Mouse (Mus musculus): ENCODE results near the gene Fus.
"Not testable (repeated sequence)": the region's sequence is repeated elsewhere in the genome, so short reads cannot be mapped to it uniquely, and the experiment has no call there.

Gene Fus

DNA sequence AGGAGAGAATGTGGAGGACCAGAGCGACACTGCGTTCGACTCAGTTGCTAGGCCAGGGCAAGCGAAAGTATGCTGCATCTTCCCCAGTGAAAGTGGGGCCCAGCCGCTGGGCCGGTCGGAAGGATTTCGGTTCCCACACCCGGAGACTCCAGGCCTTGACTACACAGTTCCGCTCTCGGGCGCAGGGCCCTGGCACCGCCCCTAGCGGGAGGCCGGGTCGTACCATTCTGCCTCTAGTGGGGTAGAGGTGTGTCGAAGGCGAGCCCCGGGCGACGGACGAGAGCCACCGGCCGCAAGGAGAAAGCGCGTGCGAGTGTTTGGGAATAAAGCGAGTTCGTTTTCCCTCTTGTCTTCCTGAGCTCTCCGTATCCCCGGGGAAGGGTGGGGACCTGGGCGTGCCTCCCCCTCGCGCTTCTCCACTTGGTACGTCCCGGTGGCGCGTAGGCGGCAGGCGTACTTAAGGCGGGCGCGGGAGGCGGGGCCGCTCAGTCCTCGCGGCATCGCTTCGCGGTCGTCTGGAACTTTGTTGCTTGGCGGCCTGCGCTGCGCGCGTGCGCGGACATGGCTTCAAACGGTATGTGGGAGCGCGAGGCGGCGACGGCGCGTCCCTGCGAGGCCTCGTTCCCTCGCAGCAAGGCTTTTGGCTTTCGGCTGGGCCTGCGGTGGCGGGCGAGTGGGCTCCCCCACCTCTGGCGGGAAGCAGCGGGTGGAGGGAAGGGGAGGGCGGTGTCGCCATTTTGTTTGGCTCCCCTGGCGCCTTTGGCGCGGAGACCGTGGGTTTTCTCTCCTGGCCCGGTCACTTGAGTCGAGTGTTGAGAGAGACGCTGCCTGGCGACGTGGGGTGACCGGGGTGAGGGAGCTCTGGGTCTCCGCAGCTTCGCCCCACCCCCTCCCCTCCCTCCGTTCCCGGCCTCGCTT is at the start of gene Fus:
TSS of gene Fus (plus strand) at position 454 of the 918 bp plus-strand sequence.
- peak; percentile 97 for DNase-seq (ENCODE audit: inconsistent ontology term)

DNA sequence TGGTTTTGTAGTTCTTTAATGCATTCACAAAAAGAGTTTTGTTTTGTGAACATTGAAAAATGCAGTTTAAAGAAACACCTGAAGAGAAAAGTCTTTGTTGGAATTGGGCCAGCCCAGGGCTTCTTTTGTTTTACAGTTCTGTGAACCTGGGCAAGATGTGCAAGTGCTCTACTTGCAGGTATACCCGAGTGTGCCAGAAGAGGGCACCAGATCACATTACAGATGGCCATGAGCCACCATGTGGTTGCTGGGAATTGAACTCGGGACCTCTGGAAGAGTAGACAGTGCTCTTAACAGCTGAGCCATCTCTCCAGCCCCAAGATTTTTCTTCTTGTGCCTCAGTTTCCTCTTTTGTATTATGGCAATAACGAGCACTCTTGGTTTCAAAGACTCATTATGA is 49.1 kb upstream of the Fus start:
- DNase-seq (ENCODE audit: inconsistent ontology term) = no peak

DNA sequence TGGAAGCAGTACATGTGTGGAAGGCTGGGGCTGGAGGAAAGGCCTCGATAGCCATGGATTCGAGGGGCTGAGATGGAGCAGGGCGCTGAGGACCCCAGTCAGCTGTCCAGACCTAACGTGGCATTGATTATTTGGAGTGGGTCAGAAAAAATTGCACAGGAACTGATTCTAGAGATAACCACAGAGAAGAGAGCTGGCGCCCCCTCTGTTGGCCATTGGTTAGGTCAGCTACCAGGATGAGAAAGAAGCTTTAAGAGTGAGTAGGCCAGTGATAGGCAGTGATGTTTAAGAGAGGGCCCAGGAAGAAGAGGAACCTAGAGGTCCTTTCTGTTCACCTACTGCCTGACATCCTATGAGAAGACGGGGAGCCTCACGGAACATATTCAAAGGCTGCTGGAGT is 48.0 kb upstream of the Fus start:
- DNase-seq (ENCODE audit: inconsistent ontology term) = no peak

DNA sequence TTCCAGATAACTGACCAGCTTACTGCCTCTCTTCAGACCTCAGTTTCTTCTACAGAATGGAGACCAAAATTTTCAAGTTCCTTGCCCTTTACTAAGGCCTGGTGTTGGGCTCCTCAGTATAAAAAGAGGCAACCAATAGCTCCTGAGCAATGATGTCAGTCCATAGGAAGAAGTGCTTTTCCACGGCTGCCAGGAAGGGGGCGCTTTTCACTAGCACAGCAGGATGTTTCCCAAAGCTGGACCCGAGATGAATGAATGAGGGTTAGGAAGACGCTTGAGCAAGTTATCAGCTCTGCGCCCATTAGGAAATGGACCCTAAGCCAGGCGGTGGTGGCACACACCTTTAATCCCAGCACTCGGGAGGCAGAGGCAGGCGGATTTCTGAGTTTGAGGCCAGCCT is 45.7 kb upstream of the Fus start:
- DNase-seq (ENCODE audit: inconsistent ontology term) = no peak

DNA sequence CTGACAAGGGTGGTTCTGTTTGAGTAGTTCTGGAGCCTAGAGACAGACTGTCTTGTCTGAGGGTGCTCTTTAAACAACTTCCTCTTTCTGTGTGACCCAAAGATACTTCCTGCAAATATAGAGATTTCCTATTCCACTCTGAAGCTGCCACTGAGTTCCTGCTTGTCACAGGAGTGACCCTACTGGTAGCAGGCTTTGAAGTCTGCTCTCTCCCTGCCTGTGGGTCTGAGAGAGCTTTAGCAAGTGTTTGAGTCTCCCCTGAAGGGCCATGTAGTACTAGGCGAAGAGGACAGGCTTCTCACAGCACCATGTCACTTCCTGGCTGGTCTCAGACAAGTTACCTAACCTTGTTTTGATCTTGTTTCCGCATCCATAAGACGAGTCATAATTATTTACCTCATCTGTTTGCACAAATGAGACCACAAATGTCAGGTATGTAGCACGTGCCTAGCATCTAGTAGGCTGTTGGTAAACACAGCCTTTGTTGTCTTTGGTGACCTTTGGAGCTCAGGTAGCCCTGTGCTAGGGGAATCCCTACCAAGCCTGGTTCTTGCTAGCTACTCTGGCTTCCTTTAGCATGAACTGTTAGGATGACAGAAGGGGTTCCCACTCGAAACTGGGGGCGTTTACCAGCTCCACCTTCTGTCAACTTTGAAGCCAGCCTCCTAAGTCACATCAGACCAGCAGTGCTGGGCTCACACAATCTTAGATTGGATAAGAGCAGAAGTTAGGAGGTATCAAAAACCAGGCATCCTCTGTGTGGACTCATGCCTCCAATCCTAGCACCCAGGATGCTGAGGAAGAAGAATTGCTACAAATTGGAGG is 44.6 kb upstream of the Fus start:
- no peak for DNase-seq (ENCODE audit: inconsistent ontology term)

DNA sequence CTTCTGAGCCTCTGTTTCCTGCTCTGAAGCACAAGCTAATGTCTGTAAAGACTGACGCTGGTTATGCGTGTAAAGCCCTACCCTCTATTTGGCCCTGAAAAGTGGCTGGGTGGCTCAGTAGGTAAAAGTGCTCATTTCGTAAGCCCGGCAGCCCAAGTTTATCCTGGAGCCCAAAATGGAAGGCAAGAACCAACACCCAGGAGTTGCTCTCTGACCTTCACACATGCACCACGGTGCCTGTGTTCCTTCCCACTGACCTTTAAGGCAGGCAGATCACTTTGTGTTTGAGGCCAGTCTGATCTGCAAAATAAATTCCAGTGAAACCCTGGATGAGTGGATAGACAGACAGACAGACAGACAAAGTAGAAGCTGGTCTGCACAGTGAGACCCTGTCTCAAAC is 43.5 kb upstream of the Fus start:
- DNase-seq (ENCODE audit: inconsistent ontology term) = no peak

DNA sequence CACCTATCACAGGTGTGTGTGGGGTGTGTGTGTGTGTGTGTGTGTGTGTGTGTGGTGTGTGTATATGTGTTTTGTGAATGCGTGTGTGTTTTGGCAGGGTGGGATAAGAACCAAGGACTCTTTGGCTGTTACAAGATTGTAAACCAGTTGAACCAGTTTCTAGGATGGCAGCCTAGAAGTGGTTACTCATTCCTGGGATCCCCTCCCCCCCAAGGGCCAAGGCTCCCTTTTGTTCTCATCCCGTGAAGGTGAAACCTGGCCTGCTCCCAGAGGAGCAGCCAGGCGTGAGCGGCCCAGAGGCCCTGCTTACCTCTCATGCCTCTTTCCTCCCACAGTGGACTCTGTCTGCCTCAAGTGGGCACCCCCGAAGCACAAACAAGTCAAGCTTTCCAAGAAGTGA is 42.0 kb upstream of the Fus start:
- no peak for DNase-seq (ENCODE audit: inconsistent ontology term)

DNA sequence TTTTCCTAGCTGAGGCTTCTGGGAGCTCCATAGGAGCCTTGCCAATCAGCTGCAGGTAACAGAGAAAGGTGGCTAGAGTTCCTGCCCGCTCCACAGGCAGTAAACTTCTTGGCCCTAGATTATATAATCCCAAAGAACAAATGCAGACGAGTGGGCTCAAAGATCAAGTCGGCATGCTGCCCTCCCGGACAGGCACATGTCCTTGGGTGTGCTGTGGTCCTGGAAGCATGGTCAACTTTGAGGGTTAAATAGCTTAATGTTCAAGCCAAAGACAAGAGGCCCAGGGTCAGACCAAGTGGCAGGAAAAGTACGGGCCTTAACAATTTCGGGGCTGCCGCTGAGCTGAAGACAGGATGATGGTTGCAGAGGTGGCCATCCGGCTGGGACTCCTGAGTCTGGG is 41.2 kb upstream of the Fus start:
- DNase-seq (ENCODE audit: inconsistent ontology term) = no peak

DNA sequence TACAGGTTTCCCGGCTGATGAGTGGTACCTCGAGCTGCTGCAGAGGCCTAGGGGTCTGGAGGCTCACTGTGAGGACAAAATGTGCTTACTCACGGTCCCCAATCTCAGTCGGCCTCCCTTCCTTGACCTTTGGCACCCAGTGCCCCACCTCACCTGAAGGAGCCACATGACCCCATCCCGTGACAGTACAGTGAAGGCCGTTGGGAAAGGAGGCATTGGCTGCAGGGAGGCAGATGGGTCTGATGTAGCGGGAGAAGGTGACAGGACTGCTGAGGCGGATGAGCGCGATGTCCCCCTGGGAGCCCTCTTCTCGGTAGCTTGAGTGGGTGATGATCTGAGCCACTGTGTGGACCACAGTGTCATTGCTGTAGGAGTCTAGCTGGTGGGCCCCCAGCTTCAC is 40.4 kb upstream of the Fus start:
- DNase-seq (ENCODE audit: inconsistent ontology term) = no peak

DNA sequence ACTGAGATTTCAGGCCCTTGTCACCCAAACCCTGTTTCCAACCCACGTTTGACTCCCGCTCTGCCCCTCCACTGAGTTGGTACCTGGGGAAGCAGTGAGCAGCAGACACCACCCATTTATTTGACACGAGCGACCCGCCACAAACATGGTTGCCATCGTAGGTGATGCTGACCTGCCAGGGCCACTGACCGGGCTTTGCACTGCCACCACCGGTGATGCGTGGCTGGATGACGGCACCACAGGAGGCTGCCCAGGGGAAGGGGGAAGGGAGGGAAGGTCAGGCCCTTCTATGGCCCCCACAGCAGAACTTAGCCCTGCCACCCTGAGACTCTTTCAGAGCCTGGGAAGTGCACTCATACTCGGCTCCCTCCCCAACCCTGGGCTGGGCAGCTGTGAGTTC is 39.5 kb upstream of the Fus start:
- DNase-seq (ENCODE audit: inconsistent ontology term) = no peak

DNA sequence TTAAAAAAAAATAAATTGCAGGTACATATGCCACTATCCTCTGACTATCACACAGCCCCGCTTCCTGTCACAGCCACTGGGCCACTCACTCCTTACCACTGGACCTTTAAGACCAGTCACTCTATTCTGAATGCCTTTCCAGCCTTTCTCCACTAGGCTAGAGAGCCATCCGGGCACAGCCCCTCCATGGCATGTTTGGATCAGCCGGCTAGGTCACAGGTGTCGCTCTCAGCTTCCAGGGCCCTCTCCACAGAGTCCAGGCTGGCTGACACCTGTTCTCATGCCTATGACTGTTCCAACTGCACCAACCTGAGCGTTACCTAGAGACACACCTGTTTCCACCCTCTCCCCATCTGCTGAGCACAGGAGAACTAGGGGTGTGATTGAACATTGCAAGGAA is 38.7 kb upstream of the Fus start:
- no peak for DNase-seq (ENCODE audit: inconsistent ontology term)

DNA sequence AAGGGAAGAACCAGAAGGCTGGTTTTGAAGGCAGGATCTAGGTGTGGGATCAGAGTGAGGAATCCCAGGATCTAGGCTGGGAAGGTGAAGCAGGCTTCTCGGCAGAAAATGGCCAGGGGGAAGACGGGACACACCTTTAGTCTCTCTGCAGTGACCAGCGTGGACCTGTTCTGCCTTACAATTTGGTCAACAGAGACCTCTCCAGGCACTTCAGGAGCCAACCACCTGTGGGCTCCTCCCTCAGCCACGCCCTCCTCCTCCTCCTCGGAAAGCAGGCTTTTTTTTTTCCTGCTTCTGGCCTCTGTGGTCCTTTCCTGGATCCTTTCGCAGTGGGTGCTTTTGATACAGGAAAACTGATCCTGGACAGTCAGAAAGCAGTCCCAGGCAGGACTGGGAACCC is 37.3 kb upstream of the Fus start, which contains the start of gene Prss8:
TSS of gene Prss8 (minus strand) at position 182 of the 400 bp plus-strand sequence.
- DNase-seq (ENCODE audit: inconsistent ontology term) = no peak

DNA sequence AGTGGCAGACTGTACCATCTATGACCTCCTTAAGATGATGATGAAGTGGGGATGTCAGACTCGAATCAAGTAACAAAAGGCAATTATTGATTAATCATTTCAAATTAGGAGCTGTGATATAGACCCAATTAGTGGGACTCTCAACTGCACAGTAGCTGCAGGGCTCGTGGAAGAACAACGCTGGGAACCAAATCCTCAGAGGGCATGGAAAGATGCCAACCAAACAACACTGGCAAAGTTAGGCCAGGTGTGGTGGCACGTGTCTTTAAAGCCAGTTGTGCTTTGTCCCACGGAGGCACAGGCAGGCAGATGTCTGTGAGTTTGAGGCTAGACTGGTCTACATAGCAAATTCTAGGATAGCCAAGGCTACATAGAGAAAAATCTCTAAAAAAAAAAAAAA is 36.6 kb upstream of the Fus start:
- DNase-seq (ENCODE audit: inconsistent ontology term) = no peak

DNA sequence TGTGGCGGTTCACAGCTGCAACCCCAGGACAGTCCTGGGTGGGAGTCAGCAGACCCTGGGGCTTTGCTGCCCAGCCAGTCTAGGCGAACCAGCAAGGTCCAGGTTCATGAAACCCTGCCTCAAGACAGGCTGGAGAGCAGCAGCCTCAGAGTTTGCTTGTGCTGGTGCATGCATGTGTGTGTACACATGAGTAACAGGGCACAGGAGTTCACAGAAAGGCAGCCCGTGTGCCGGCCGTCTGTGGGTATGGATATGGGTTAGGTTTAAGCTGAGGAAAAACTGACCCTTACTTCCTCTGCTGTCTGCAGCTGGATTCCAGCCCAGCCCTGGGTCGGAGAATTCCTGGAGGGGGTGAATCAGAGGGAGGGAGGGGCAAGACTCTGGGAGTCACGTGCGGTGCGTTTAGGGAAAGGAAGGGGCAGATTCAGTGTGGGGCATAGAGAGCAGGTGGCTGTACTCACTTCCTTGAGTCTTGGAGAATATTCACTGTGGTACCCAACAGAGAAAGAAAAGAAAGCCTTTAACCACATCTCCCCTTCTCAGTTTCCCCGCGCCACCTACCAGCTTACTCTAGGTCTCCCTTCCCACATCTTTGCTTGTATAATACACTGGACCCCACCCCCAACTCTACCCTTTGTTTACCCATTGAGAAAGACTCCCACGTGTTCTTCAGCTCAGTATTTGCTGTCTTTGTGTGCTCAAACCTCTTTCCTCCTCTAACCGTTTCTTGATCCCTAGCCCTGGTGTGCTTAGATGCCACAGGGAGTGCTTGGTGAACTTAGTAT is 35.7 kb upstream of the Fus start:
- peak; percentile 41 for DNase-seq (ENCODE audit: inconsistent ontology term)

DNA sequence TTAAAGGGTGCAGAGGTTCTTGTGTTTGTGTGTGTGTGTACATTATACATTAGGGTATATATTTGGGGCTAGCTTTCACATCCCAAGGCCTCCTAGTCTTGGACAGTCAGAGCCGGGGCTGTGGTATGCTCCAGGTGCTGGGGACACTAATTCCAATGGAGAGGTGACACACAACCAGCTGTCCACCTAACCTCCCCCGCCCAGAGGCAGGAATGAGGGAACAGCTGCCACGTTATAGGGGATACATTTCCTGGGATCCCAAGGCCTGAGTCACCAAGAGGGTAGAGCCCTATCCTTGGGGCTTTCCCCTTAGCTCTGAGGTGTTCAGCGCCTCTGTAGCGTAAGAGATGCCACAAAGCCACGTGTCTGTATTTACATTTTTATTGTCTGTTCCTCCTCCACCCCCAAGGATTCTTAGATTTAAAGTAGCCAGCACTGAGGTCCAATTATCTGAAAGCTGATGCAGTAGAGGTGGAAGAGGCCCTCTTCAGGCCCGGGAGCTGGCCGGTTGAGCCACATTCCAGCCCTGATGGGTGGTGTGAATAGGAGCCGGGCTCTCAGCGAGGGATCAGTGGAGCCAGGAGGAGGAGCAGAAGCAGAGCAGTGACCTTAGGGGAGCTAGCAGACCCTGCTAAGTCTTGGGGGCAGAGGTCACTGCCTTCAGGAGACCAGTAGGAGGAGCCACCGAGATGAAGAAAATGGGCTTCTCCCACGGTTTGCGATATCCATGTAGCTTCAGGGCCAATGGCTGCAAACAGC is 34.8 kb upstream of the Fus start:
- peak; percentile 40 for DNase-seq (ENCODE audit: inconsistent ontology term)

DNA sequence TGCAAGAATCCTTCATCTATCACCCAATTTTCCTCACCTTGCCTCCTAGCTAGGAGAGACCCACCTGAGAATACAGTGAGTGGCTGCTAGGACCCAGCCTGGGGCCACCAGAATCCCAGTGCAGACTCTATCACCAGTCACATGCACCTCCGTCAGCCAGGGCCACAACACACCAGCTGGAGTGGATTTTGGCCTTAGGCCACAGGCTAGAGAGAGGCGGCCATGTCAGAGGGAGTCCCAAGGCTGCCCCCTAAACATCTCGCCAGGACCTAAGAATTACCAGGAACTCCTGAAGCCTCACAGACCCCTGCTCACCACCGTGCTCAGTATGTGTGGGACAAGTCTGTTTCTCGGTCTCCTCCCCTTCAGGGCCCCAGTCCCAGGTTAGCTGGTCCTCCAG is 33.2 kb upstream of the Fus start:
- no peak for DNase-seq (ENCODE audit: inconsistent ontology term)

DNA sequence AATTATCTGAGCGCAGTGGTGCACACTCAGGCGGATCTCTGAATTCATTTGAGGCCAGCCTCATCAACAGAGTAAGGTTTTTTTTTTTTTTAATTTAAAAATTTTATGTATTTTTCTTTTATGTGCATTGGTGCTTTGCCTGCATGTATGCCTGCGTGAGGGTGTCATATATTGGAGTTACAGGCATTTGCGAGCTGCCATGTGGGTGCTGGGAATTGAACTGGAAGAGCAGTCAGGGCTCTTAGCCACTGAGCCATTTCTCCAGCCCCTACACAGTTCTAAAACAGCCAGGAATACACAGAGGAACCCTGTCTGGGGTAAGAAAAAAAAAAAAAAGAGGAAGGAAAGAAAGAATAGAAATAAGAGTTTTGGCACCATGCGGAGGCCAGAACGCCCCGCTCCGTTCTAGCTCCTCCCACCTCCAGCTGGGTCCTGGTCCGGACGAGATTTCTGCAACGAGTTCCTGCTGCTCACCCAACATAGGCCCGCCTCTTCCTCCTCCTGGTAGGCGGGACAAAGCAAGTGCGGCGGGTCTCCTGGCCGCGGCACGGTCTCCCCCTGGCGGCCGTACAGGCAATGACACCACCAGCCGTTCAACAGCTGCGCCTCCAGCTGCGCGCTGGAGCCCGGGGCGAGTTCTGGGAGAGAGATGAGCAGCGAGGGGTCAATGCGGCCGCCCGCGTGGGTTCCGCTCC is 32.1 kb upstream of the Fus start:
- peak; percentile 93 for DNase-seq (ENCODE audit: inconsistent ontology term)

DNA sequence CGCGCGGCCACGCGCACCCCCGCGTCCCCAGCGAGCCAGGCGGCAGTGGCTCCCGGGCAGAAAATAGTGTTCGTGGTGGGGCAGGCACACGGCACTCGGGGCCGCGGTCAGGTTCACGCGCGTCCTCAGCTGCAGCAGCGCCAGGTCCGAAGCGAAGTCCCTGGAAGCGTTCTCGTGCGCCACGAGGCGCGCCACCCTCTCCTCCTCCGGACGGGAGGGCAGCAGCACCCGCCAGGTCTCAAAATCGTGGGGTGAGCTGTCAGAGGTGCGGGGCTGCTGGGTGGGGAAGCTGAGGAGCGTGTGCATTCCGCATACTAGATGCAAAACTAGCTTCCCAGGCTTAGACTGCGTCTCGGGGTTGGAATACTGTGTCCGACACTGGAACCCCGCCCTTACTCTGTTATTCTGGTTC is 31.5 kb upstream of the Fus start:
- DNase-seq (ENCODE audit: inconsistent ontology term) = no peak

DNA sequence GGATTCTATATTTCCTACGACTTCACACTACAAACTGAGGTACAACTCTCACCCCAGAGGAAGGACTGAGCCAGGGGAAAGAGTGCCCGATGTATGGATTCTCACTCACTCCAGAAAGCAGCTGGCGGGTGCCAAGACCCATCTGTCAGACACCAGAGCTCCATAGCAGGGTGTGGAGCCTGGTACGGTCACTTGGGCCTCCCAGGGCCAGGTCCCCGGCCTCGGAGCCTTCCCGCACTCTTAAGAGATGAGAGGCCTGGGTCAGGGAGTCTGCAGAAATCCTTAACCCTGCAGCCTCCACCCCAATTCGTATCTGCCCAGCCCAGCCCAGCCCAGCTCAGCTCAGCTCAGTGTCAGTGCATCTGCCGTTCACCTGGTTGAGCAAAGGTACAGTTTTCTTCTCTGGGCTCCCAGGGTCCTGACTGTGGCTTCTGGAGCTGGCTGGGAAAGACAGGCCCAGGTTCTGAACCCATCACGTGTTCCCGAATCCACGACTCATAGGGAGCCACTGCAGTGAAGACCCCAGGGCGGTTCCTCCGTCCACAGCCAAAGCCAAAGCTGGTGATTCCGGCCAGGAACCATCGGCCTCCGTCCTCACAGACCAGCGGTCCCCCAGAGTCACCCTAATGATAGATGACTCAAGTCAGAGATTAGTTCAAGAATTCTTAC is 30.9 kb upstream of the Fus start:
- no peak for DNase-seq (ENCODE audit: inconsistent ontology term)

DNA sequence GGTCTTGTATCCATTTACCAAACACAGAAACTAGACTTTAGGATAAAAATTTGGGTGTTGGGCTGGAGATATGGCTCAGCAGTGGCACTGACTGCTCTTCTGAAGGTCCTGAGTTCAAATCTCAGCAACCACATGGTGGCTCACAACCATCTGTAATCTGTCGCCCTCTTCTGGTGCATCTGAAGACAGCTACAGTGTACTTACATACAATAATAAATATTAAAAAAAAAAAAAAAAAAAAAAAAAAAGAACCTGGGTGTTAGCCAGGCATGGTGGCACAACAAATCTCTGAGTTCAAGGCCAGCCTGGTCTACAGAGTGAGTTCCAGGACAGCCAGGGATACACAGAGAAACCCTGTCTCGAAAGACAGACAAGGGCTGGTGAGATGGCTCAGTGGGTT is 25.2 kb upstream of the Fus start:
- DNase-seq (ENCODE audit: inconsistent ontology term) = not testable (repeated sequence)
